Mouse (Mus musculus): Measurements from ENCODE around the gene Rora.

DNA sequence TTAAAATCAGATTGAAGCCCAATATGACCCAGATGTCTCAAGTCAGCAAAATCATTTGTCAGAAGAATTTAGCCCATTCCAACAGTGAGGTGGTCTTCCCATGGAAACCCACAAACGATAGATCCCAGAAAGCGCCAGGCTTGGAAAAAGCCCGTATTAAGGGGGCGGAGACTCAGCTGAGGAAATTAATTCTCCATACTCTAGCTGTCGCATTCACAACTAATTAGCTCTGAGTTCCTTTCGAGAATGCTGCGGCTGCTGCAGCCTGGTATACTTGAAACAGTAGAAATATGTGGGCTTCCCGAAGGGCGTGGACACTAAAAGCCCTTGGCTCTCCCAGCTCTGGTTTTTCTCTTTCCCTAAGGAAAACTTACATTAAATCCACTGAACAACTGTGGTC is 345.4 kb downstream of the Rora start:
- TF ChIP-seq CTCF (IDR thresholded peaks at IDR 0.05; ENCODE audit: borderline replicate concordance, control insufficient read depth, extremely low read depth, insufficient read depth, low read length, poor library complexity) = no peak
- no peak for TF ChIP-seq POLR2A (IDR thresholded peaks at IDR 0.05; ENCODE audit: control insufficient read depth, extremely low read depth, insufficient read depth, low read length, poor library complexity)

All from thymus, adult 2 months (tissue).